Mouse (Mus musculus): ENCODE data around the gene 4930562C15Rik.

DNA sequence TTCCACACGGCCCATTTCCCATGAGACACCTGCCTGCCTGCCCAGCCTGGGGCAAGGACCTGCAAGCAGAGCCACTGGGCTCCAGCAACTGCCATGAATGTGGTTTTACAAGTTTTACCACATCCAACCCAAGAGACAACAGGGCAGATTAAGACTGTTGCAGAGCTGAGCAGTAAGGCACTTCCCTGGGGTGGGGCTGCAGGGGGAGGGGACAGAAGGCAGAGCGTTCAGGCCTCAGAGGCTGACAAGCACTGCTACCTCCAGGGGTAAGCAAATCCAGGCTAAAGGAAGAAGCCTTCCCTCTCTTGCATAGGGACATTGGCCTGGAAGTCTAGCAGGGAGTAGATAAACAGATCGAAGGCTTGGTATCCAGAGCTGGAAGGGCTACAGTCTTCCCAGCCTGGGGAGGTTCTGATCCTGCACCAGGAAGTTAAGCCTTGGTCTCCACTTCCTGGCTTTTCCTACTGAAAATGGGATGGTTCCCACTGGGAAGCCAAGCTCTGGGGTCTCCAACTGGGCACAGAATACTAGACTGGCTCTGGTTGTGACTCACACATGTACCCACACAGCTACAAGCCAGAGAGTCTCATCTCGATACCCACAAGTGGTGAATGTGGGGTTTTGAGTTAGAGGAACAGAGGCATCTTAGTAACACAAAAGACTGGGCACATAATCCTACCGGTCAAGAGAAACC is 43.1 kb downstream of the 4930562C15Rik start:
- TF ChIP-seq CTCF (IDR thresholded peaks at IDR 0.05; ENCODE audit: borderline replicate concordance, control insufficient read depth, extremely low read depth, insufficient read depth, low read length, poor library complexity), result no peak
- TF ChIP-seq POLR2A (IDR thresholded peaks at IDR 0.05; ENCODE audit: control insufficient read depth, extremely low read depth, insufficient read depth, low read length, poor library complexity), result no peak

All from thymus, adult 2 months (tissue).